Mouse (Mus musculus): Measurements from ENCODE around the gene Rab40c. TPM values are rescaled to one million over a fixed set of nuclear protein-coding genes. Genes with fewer than 3 reads are reported as not detected.

Gene Rab40c
- 10 to 100 TPM; 39.7 to 46.1 (median 45.1) TPM for total RNA-seq (2022)

DNA sequence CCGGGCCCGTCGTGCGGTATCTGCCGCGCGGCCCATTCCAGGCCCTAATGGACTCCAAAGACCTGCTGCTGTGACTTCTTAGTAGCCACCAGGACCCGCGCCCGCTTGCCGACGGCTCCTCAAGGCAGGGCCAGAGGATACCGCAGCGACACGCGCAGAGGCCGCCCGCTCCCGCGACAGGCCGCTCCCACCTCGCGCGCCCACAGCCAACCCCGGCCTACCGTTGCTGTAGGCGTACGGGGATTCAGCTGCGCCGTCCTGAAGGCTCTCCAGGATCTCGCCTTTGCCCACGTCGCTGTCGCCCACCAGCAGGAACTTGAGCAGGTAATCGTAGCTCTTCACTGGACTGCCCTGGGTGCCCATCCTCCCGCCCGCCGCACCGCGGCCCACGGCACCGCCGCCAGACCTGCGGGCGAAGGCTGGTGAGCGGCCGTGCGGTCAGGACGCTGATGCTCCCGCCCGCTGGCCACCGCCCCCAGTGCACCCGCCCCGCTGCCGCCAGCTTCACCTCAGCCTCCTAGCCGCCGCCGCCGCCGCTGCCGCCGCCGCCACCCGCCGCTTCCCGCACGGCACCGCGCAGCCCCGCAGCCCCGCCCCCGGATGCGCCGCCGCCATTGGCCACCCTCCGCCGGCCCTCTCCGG is at the start of gene Rab40c:
Gene Rab40c, minus strand, starts transcription at position 584 of the 642 bp plus-strand sequence.
- peak in 1 of 2 experiments; percentile 50 for DNase-seq (ENCODE audit: low spot score in 2 of 2)

DNA sequence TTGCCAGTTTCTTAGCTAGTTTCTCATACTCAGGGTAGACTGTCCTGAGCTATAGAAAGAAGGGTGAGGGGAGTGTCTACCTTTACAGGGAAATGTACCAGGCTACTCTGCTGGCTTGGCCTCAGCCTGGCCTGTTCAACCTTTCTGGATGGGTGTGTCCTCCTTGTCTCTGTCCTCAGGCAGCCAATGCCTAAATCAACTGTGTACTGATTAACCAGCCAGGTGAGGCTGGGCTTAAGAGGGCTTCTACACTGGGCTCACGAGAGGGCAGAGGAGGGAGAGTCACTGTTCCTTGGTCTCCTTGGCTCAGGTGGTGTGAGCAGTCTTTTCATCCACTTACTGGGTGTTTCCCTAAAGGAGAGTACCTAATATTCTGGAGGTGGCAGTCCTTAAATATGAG is 48.6 kb upstream of the Rab40c start:
- DNase-seq (ENCODE audit: low spot score in 2 of 2), result no peak

DNA sequence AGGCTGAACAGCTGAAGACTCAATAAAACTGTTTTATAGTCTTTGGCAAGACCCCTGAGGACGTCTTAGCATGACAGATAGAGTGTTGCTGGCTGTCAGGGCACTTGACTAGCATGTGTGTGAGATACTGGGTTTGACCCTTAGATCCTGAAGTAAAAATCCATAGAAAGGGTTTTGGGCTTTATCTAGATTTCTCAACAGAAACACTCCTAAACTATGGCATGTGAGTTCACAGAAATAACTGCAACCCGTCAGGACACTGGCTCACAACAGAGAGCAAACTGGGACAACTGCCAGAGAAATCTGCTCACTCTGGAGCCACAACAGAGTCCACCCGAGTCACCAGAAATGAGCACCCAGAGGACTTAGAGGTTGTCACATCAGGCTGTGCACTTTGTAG is 48.1 kb upstream of the Rab40c start:
- DNase-seq (ENCODE audit: low spot score in 2 of 2), result no peak

DNA sequence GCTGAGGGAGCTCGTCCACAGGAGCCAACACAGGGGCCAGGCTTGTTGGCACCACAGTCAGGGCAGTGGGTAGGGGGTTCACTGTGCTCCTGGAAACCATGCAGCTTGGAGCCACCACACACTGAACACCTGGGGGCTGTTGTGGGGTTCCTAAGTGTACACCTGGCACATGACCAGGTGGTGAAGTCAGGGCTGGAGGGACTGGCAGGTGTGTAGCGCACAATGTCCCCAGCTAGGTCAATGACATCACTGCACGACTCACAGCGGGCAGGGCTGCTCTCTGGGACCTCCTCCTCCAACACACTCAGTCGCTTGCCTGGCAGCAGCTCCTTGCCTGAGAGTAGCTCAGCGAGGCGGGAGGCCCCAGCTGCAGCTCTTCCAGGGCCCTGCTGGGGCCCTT is 44.7 kb upstream of the Rab40c start:
- DNase-seq (ENCODE audit: low spot score in 2 of 2), result no peak

DNA sequence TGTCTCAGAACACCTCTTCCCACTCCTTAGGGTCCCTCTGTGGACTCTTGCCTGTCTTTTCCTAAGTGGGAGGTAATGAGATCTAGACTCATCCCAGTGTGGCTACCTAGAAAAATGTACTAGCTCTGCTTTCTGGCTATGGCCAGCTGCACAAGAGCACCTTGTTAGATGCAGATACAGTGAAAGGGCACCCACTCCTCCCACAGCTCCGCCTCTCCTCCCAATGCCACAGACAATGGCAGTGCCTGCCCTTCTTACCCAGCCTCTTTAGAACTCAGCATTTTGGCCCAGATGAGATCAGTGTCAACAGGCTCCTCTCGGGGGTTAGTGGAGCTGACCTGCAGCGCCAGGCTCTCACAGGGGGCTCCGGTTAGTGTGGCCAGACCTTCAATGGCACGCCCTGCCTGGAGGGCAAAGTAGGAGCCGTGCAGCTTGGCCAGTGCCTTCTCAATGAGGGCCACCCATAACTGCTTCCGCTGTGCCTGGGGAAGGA is 42.9 kb upstream of the Rab40c start:
- DNase-seq (ENCODE audit: low spot score in 2 of 2), result no peak

DNA sequence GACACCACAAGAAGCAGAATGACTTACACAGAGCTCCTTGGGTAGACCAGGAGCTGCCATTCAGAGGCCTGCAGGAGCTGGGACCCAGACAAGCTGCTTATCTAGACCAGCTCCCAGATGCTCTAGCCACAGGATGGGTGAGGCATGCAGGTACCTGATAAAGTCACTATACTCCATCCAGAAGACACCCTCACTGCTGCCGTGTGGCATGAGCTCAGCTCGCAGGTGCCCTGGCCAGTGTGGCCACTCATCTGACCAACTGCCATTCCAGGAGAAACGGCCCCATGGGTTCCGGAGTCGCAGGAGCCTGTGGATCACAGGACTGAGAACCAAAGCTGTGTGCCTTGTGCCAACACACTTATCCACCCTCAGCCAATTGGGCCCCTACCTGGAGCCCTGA is 42.0 kb upstream of the Rab40c start:
- DNase-seq (ENCODE audit: low spot score in 2 of 2), result no peak

DNA sequence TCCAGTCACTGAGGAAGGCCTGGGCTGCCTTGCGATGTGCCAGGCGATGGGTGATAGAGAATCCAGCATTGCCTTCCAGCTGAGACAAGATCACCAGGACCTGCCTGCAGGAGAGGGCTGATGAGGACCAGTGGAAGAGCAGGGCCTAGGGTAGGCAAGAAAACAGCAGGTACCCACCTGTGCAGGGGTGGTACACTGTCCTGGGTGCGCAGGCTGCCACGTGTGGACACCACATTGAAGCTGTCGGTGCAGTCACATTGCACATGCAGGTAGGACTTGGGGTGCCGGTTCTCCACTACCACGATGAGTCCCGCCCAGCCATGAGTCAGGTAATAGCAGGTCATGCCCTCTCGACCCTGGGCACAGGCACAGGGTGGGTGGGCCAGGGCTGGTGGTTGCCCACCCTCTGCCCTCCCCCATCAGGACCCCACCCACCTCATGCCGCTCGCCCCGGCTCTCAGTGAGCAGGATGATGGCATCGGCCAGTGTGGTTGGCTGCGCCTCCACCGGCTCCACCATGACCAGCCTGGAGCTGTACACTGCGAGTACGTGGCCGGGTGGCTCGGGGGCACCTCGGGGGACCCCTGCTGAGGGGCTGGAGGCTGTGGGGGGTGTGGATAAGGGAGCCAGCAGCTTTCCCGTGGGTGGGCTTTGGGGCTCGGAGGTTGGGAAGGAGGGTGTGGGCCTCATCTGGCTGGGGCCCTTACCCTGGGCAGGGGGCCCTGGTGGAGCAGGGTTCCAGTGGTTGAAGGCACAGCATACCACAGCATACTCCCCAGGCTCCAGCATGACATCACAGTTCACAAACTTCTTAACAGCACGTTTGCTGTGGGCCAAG is 40.3 kb upstream of the Rab40c start:
- DNase-seq (ENCODE audit: low spot score in 2 of 2), result no peak

DNA sequence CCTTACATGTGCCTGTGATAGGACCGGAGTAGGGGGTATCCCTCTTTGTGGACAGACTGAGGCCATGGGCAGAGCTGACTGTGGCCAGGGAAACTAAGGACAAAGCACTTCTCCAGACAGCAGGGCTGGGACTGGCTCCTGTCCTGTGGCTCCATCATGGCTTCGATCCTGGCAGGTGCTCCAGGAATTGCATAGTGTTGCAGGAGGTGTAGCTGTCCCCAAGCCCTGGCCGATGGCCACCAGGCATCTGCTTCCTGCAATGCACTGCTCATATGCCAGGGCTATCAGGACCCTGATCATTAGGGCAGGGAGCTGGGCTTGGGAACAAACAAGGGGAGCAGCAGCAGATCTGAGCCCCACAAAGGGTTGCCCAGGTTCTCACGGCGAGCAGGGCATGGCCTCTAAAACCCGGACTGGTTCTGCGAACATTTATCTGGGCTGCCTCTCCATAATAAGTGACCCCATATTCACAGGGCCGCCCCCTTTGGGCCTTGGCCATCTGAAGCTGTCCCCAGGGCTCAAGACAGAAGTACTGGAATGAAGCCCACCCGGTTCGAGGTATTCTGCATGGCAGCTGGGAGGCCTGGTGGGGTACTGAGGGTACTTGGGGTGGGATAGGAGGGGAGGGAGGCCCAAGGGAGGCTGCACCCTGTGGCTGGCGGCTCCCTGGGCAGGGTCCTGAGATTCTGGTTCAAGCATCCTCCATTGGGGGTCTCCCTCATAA is 39.4 kb upstream of the Rab40c start:
- no peak for DNase-seq (ENCODE audit: low spot score in 2 of 2)

DNA sequence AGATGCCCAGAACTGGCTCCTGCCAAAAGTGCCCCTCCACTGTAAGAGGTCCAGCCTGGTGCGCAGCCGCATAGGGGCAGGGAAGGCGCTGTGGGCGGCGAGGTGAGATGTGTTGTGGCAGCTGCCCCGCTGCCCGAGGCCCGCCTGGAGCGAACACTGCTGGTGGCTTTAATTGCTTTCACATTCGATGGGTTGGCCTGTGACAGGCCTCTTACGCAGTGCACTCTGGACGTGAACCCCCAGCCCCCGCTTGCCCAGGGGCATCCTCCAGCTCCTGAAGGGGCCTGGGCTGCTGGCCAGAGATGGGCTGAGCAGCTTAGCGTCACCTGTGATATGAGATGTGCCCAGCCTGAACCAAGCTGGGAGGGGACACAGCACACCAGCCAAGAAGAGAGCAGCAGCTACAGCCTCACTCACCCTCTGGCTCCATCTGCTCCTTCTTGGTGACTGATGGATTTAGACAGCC is 38.1 kb upstream of the Rab40c start:
- no peak for DNase-seq (ENCODE audit: low spot score in 2 of 2)

DNA sequence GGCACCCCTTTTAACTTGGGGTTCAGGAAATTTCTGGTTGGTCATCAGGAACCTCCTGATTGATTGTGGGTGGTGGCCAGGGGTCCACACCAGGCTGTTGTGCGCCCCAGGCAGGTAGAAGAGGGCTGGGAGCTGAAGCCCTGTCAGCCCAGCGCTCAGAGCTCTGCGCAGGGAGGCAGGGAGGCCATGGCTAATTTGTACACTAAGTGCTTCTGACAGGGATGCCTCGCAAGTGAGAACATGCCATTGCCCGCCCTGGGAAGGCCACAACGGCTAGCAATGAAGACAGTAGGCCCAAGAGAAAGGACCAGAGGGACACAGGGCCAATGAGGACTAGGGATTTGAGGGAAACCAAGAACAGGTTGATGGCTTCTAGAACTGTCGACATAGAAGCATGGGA is 37.1 kb upstream of the Rab40c start:
- DNase-seq (ENCODE audit: low spot score in 2 of 2), result no peak

DNA sequence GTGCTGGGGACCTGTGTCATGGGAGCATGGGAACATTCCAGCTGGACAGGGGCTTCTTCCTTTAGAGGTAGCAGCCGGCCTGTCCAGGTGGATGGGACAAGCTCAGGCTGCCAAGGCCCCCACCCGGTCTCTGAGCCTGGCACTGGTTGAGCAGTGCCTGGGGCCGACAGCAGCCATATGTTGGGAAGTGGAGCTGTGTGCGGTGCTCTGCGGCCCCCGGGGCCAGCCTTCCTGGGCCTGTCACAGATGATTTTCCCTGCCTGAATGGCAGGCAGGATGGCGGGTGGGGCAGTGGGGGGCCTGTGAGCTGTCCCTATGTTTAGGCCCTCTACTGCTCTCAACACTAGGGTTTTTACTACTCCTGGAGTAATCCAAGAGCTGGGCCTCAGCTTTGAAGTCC is 36.7 kb upstream of the Rab40c start:
- DNase-seq (ENCODE audit: low spot score in 2 of 2), result no peak

DNA sequence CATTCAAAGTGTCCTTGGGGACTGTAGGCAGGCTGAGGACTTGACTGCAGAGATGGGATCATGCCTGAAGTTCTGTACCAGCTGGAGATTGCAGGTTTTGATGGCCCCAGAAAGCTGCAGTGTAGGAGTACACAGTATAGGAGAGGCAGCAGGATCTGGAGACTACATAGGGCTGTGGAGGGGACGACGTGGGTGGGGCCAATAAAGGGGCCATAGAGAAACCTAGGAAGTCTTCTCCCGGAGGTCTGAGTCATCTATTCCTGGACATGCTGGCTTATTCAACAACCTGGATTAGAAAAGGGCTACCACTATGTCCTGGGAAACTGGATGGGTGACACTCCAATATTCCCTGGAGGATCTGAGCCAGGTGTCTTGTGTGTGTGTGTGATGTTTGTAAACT is 36.2 kb upstream of the Rab40c start:
- no peak for DNase-seq (ENCODE audit: low spot score in 2 of 2)

DNA sequence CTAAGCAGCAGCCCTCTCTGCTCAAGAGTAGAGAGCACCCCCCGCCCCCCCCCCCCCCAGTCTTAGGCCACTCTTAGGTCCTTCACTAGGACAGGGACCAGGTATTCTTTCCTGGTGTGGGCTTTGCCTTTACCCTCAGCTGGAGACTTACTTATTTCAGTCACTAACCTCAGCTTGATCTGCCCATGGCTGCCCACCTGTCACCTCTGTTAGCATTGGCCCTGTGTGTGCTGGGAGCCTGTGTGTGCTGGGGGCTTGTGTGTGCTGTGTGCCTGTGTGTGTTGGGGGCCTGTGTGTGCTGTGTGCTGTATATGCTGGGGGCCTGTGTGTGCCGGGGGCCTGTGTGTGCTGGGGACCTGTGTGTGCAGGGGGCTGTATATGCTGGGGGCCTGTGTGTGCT is 35.1 kb upstream of the Rab40c start:
- DNase-seq (ENCODE audit: low spot score in 2 of 2), result no peak

DNA sequence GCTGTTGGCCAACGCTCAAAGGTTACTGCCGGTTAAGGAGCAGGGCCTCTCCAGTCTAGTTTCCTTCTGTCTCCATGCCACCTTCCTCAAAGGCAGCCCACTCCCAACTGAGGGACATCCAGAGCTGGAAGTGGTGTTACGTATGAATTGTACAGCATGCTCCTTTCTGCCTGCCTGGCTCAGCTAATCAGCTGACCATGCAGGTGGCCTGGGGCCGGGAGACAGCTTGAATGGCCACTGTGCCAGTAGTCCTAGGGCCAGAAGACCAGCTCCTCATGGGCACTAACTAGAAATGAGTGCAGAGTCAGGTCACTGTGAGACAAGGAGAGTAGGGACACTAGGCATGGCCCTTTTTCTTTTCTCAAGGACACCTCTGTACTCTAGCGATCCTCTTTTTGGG is 33.6 kb upstream of the Rab40c start:
- DNase-seq (ENCODE audit: low spot score in 2 of 2), result no peak

DNA sequence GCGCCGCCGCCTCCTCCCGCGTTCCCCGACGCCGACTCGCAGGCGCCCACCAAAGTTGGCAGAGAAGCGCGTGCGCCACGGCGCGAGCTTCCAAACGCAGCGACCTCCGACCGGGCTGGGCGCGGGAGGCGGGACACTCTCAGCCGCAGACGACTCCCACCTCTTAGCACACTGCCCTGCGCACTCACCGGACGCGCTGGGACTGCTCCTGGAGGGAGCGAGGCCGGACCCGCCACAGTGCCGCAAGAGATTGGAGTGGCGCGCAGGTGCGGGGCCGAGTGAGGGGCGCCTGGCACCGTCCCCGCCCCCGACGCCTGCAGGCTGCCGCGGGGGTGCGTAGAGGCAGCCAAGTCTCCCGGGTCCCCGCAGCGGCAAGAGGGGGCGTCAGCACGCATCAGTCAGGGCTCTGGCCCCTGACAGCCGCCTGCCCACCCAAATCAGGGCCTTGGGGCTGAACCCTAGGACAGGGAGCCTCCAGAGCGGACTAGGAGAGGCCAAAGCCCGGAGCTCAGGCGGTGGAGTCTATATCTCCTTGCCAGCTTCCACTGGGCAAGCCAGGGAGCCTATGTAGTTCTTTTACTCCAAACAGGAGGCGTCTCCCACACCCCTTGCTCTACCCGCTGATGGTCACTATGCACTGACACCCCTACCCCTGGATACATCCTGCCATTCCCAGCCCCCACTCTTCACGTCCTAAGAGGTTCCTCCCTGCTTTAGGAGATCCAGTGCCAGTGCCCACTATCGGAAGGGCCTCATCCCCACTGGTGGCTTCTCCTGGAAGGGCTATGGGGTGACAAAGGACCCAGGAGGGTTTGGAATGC is 32.5 kb upstream of the Rab40c start, which contains the start of gene A930017K11Rik:
Gene A930017K11Rik, minus strand, starts transcription at position 763 of the 821 bp plus-strand sequence.
- DNase-seq (ENCODE audit: low spot score in 2 of 2), result no peak

DNA sequence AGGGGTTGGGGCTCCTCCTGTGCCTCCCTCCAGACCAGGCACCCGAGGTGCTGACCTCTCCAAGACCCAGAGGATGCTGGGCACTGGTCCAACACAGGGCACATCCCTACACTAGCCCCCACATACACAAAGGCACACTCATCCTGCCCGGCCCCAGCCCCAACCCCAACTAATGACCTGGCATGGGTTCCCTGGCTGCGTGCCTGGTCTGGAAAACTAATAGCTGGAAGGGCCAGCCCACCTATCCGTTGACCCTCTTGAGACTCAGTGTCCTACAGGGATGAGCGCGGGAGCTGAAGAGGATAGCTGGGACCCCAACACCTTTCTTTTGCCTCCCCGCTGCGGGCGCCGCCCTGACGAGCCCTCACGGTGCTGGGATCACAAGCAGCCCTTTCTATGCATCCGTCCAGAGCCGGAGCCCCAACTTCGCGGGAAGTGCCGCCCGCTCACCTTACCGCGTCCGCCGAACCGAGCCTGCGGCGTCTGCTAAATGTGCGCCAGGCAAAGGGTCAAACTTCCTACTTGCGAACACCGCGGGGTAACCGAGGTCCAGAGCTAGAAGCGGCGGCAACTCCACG is 31.8 kb upstream of the Rab40c start:
- DNase-seq (ENCODE audit: low spot score in 2 of 2), result no peak

DNA sequence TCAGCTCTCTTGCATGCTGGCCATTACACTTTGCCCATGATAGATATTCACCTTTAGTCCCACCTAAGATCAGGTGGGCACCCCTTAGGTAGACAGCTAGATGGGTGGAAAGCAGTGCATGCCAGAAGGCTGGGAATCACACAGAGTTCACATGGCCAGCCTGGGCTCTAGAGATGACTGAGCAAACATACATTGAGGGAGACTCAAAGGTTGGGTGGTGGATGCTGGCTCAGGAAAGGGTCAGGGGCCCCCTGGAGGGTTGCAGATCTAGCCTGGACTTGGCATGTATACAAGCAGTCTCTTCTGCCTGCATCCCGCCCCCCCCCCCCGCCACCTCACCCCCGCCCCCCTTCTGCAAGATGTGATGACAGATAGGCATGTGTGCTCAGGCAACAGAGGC is 31.2 kb upstream of the Rab40c start:
- DNase-seq (ENCODE audit: low spot score in 2 of 2), result no peak

DNA sequence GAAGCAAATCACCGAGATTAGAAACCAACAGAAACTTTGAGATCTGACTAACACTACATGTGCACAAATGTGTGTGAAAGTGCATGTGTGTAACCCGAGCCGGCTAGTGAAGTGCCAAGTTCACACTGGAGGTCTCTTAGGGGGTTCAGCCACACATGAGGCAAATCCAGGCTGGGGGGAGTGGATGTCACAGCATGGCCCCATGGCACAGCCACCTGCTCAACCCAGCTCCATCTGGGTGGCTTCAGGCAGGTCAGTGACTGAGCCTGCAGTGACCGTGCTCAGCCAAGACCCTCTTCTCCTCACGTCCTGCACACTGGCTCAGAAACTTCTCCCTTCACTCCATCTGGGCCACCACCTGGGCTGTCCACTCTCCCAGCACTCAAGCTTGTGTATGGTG is 30.5 kb upstream of the Rab40c start:
- no peak for DNase-seq (ENCODE audit: low spot score in 2 of 2)

DNA sequence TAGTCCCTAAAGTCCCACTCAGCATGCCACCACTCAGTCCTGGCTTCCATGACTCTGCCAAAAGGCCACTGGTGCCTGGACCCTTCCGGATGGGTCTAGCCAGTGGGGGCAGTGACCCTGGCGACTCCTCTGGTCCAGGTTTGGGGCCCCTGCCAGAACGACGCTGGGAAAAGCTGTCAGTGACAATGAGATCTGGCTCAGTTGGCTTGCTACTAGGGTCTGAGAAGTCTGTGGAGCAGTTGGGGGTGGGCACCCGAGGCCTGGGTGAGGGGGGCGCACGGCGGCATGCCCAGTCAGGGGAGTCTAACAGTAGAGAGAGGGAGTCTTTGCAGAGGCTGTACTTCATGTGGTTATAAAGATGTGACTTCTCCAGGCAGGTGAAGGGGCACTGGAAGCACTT is 28.5 kb upstream of the Rab40c start:
- no peak for DNase-seq (ENCODE audit: low spot score in 2 of 2)

DNA sequence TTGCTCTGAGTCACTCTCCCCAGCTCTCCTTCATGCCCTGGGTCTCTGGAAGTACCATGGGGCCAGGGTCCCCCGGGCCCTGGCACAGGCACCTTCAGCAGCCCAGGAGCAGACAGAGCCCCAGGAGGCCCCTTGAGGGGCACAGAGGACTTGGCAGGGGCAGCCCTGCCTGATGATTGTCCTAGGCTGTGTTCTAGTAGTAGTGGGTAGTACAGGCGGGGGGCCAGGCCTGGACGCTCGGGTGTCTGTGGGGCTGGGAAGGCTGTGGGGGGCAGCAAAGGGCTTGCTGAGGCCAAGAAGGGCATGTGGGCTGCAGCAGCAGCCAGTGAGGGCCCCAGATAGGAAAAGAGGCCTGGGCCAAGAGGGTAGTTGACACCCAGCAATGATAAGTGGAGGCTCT is 28.0 kb upstream of the Rab40c start:
- DNase-seq (ENCODE audit: low spot score in 2 of 2), result no peak

DNA sequence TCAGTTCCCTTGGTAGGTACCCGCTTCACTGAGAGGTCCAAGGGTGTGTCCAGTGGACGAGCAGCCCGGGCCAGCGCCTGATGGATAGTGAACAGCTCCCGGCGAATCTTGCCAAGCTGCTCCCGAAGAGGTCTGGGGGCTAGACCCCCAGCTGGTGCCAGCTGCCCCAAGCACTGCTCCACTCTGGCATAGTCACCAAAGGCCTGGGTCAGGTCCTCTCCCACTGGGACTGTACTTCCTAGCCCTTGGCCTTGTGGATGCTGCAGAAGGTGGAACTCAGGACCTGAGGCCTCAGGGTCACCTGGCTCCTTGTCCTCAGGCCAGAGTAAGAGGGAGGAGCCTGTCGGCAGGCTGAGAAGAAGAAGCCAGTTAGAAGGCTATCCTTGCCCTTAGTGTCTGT is 27.4 kb upstream of the Rab40c start:
- DNase-seq (ENCODE audit: low spot score in 2 of 2), result no peak

Measured in left cerebral cortex, adult 8-10 months (tissue).